Mouse (Mus musculus) E14TG2a.4 (cell line): Measurements from ENCODE around the gene Tfam.

Source experiments
- CTCF ChIP-seq: conservative IDR thresholded peaks from 2 replicates; pipeline ENCODE4 v1.5.1; 2014; ENCODE audit warnings: low read length
- NANOG ChIP-seq: IDR thresholded peaks from 2 replicates; pipeline ENCODE4 v1.6.1; 2014; ENCODE audit warnings: borderline replicate concordance, low read length, mixed read lengths
- POU5F1 ChIP-seq: IDR thresholded peaks from 2 replicates; pipeline ENCODE4 v1.6.1; 2014; ENCODE audit warnings: low read length, borderline replicate concordance

DNA sequence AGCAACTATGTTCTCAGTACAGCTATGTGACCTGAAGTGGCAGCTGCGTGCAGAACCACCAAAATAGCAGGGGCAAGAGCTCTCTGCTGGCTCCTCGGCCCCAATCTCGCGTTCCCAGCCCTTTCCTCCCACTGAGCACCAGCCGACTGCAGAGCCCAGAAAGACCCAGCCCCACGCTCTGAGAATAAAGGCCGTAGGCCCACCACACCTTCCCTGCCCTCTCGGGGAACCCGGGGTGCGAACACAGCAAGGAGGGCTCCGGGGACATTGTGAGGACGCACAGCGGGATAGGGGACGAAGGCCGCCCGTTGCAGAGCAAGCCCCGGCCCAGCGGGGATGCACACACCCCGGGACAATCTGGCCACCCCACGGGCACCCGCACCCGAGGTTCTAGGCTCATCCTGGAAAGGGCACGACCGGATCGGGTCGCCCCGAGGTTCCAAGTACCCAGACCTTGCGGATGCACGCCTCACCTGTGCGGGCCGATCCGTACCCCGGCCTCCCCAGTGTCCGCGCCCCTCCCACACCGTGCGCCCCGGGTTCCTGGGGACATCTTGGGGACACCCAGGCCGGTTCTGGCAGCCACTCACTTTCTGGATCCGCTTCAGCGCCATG lies 46.5 kb upstream of the Tfam start:
- TF ChIP-seq CTCF, result no peak
- no peak for TF ChIP-seq POU5F1
- TF ChIP-seq NANOG, result no peak
